Mouse (Mus musculus): ENCODE data around the gene Cenpv. TPM values are rescaled to one million over a fixed set of nuclear protein-coding genes. Genes with fewer than 3 reads are reported as not detected.

The Cenpv gene
- polyA plus RNA-seq, 1 experiment from 2014 or later = 18.0 TPM

GRCm38 (mm10) chr11:62550227-62550685 is 11.2 kb upstream of the Cenpv start:
- 3% methylated on average over 11 of the region's 11 CpGs for WGBS
- peak overlapping the region; percentile 99 for H3K9ac ChIP-seq (ENCODE audit: low read length)
- no peaks in the 10 kb centered on the region for H3K9me3 ChIP-seq (replicated peaks; ENCODE audit: control insufficient read depth, low read length)
- ATAC-seq (replicated peaks; ENCODE audit: extremely low read depth, insufficient read depth, low FRiP score) = peak; percentile 8; the same call in 1 of the 2 replicates
- H3K4me1 ChIP-seq (ENCODE audit: control insufficient read depth, insufficient read depth, low read length) = peaks cover 26% of the 10 kb centered on the region
- H3K27ac ChIP-seq (ENCODE audit: low read length) = peak overlapping the region; percentile 98
- H3K36me3 ChIP-seq (ENCODE audit: control insufficient read depth, insufficient read depth) = peaks cover 17% of the 10 kb centered on the region
- H3K4me3 ChIP-seq (ENCODE audit: low read length) = peak overlapping the region; percentile 81
- H3K4me2 ChIP-seq (ENCODE audit: low read depth, low read length) = peak overlapping the region; percentile 78
- no peaks in the 10 kb centered on the region for H3K27me3 ChIP-seq (ENCODE audit: control insufficient read depth, insufficient read depth, low read length)

GRCm38 (mm10) chr11:62549782-62550181 is 10.7 kb upstream of the Cenpv start:
- H3K4me1 ChIP-seq (ENCODE audit: control insufficient read depth, insufficient read depth, low read length) = peaks cover 21% of the 10 kb centered on the region
- no peak for ATAC-seq (replicated peaks; ENCODE audit: extremely low read depth, insufficient read depth, low FRiP score)
- no peaks in the 10 kb centered on the region for H3K27me3 ChIP-seq (ENCODE audit: control insufficient read depth, insufficient read depth, low read length)
- H3K4me3 ChIP-seq (ENCODE audit: low read length) = peak overlapping the region; percentile 81
- 8% methylated on average over 5 of the region's 5 CpGs for WGBS
- H3K36me3 ChIP-seq (ENCODE audit: control insufficient read depth, insufficient read depth) = peaks cover 13% of the 10 kb centered on the region
- H3K9ac ChIP-seq (ENCODE audit: low read length) = peak overlapping the region; percentile 99
- H3K9me3 ChIP-seq (replicated peaks; ENCODE audit: control insufficient read depth, low read length) = no peaks in the 10 kb centered on the region
- H3K4me2 ChIP-seq (ENCODE audit: low read depth, low read length) = peak overlapping the region; percentile 78
- peak overlapping the region; percentile 98 for H3K27ac ChIP-seq (ENCODE audit: low read length)

GRCm38 (mm10) chr11:62543991-62544390 is 4.9 kb upstream of the Cenpv start:
- H3K4me1 ChIP-seq (ENCODE audit: control insufficient read depth, insufficient read depth, low read length) = peaks cover 3% of the 10 kb centered on the region; the same call in 1 of the 2 replicates
- no peak overlapping the region for H3K27ac ChIP-seq (ENCODE audit: low read length)
- no peaks in the 10 kb centered on the region for H3K36me3 ChIP-seq (ENCODE audit: control insufficient read depth, insufficient read depth)
- no peaks in the 10 kb centered on the region for H3K27me3 ChIP-seq (ENCODE audit: control insufficient read depth, insufficient read depth, low read length)
- no peaks in the 10 kb centered on the region for H3K9me3 ChIP-seq (replicated peaks; ENCODE audit: control insufficient read depth, low read length)
- ATAC-seq (replicated peaks; ENCODE audit: extremely low read depth, insufficient read depth, low FRiP score) = no peak
- H3K9ac ChIP-seq (ENCODE audit: low read length) = no peak overlapping the region
- no peak overlapping the region for H3K4me3 ChIP-seq (ENCODE audit: low read length)
- no peak overlapping the region for H3K4me2 ChIP-seq (ENCODE audit: low read depth, low read length)
- 83% methylated on average over 3 of the region's 3 CpGs for whole genome bisulfite sequencing

- no peaks in the 10 kb centered on the region for H3K36me3 ChIP-seq (ENCODE audit: control insufficient read depth, insufficient read depth)
- H3K9ac ChIP-seq (ENCODE audit: low read length) = no peak overlapping the region
- no peak overlapping the region for H3K27ac ChIP-seq (ENCODE audit: low read length)
- H3K4me2 ChIP-seq (ENCODE audit: low read depth, low read length) = no peak overlapping the region
- H3K9me3 ChIP-seq (replicated peaks; ENCODE audit: control insufficient read depth, low read length) = no peaks in the 10 kb centered on the region
- 69% methylated on average over 8 of the region's 8 CpGs for WGBS
- peaks cover 3% of the 10 kb centered on the region; the same call in 1 of the 2 replicates for H3K4me1 ChIP-seq (ENCODE audit: control insufficient read depth, insufficient read depth, low read length)
- ATAC-seq (replicated peaks; ENCODE audit: extremely low read depth, insufficient read depth, low FRiP score) = no peak
- H3K4me3 ChIP-seq (ENCODE audit: low read length) = no peak overlapping the region
- H3K27me3 ChIP-seq (ENCODE audit: control insufficient read depth, insufficient read depth, low read length) = no peaks in the 10 kb centered on the region
Observed at GRCm38 (mm10) chr11:62541581-62541980, 2.5 kb upstream of the Cenpv start.

- peaks cover 3% of the 10 kb centered on the region; the same call in 1 of the 2 replicates for H3K4me1 ChIP-seq (ENCODE audit: control insufficient read depth, insufficient read depth, low read length)
- no peak overlapping the region for H3K4me2 ChIP-seq (ENCODE audit: low read depth, low read length)
- no peaks in the 10 kb centered on the region for H3K36me3 ChIP-seq (ENCODE audit: control insufficient read depth, insufficient read depth)
- H3K4me3 ChIP-seq (ENCODE audit: low read length) = no peak overlapping the region
- H3K27me3 ChIP-seq (ENCODE audit: control insufficient read depth, insufficient read depth, low read length) = no peaks in the 10 kb centered on the region
- 60% methylated on average over 2 of the region's 2 CpGs for WGBS
- no peak overlapping the region for H3K27ac ChIP-seq (ENCODE audit: low read length)
- no peak overlapping the region for H3K9ac ChIP-seq (ENCODE audit: low read length)
- no peaks in the 10 kb centered on the region for H3K9me3 ChIP-seq (replicated peaks; ENCODE audit: control insufficient read depth, low read length)
- no peak for ATAC-seq (replicated peaks; ENCODE audit: extremely low read depth, insufficient read depth, low FRiP score)
Observed at GRCm38 (mm10) chr11:62540969-62541368, 1.9 kb upstream of the Cenpv start.

GRCm38 (mm10) chr11:62540167-62540566 is 1.1 kb upstream of the Cenpv start:
- H3K36me3 ChIP-seq (ENCODE audit: control insufficient read depth, insufficient read depth) = no peaks in the 10 kb centered on the region
- H3K4me3 ChIP-seq (ENCODE audit: low read length) = no peak overlapping the region
- WGBS = 82% methylated on average over 7 of the region's 7 CpGs
- H3K9me3 ChIP-seq (replicated peaks; ENCODE audit: control insufficient read depth, low read length) = no peaks in the 10 kb centered on the region
- no peaks in the 10 kb centered on the region for H3K27me3 ChIP-seq (ENCODE audit: control insufficient read depth, insufficient read depth, low read length)
- peaks cover 3% of the 10 kb centered on the region; the same call in 1 of the 2 replicates for H3K4me1 ChIP-seq (ENCODE audit: control insufficient read depth, insufficient read depth, low read length)
- ATAC-seq (replicated peaks; ENCODE audit: extremely low read depth, insufficient read depth, low FRiP score) = no peak
- H3K9ac ChIP-seq (ENCODE audit: low read length) = no peak overlapping the region
- no peak overlapping the region for H3K27ac ChIP-seq (ENCODE audit: low read length)
- no peak overlapping the region for H3K4me2 ChIP-seq (ENCODE audit: low read depth, low read length)

- Histone ChIP-seq H3K4me1 (ENCODE audit: control insufficient read depth, insufficient read depth, low read length) (peaks cover 3% of the 10 kb centered on the region; the same call in 1 of the 2 replicates), H3K27ac (ENCODE audit: low read length) (peak overlapping the region; percentile 64), H3K27me3 (ENCODE audit: control insufficient read depth, insufficient read depth, low read length) (no peaks in the 10 kb centered on the region), H3K9me3 (replicated peaks; ENCODE audit: control insufficient read depth, low read length) (no peaks in the 10 kb centered on the region), H3K4me2 (ENCODE audit: low read depth, low read length) (peak overlapping the region; percentile 98), H3K9ac (ENCODE audit: low read length) (peak overlapping the region; percentile 89), H3K4me3 (ENCODE audit: low read length) (peak overlapping the region; percentile 80), H3K36me3 (ENCODE audit: control insufficient read depth, insufficient read depth) (no peaks in the 10 kb centered on the region)
- 1% methylated on average over 71 of the region's 73 CpGs for WGBS
- peak; percentile 76 for ATAC-seq (replicated peaks; ENCODE audit: extremely low read depth, insufficient read depth, low FRiP score)
Observed at GRCm38 (mm10) chr11:62538321-62539088, 556 bp downstream of the Cenpv start.

GRCm38 (mm10) chr11:62537590-62537989 is 1.5 kb downstream of the Cenpv start:
- Histone ChIP-seq H3K4me3 (ENCODE audit: low read length) (0 out of 2 replicates have a peak overlapping the region, but pooled peaks have one; percentile 4), H3K9ac (ENCODE audit: low read length) (peak overlapping the region; percentile 45; the same call in 1 of the 2 replicates), H3K4me2 (ENCODE audit: low read depth, low read length) (peak overlapping the region; percentile 48), H3K9me3 (replicated peaks; ENCODE audit: control insufficient read depth, low read length) (no peaks in the 10 kb centered on the region), H3K27me3 (ENCODE audit: control insufficient read depth, insufficient read depth, low read length) (no peaks in the 10 kb centered on the region), H3K36me3 (ENCODE audit: control insufficient read depth, insufficient read depth) (no peaks in the 10 kb centered on the region), H3K27ac (ENCODE audit: low read length) (no peak overlapping the region), H3K4me1 (ENCODE audit: control insufficient read depth, insufficient read depth, low read length) (peaks cover 3% of the 10 kb centered on the region; the same call in 1 of the 2 replicates)
- 45% methylated on average over 7 of the region's 7 CpGs for WGBS
- ATAC-seq (replicated peaks; ENCODE audit: extremely low read depth, insufficient read depth, low FRiP score) = no peak

- H3K27ac ChIP-seq (ENCODE audit: low read length) = no peak overlapping the region
- 93% methylated on average over 8 of the region's 8 CpGs for WGBS
- peaks cover 3% of the 10 kb centered on the region; the same call in 1 of the 2 replicates for H3K4me1 ChIP-seq (ENCODE audit: control insufficient read depth, insufficient read depth, low read length)
- H3K27me3 ChIP-seq (ENCODE audit: control insufficient read depth, insufficient read depth, low read length) = no peaks in the 10 kb centered on the region
- H3K9ac ChIP-seq (ENCODE audit: low read length) = no peak overlapping the region
- H3K9me3 ChIP-seq (replicated peaks; ENCODE audit: control insufficient read depth, low read length) = no peaks in the 10 kb centered on the region
- H3K4me3 ChIP-seq (ENCODE audit: low read length) = no peak overlapping the region
- no peaks in the 10 kb centered on the region for H3K36me3 ChIP-seq (ENCODE audit: control insufficient read depth, insufficient read depth)
- ATAC-seq (replicated peaks; ENCODE audit: extremely low read depth, insufficient read depth, low FRiP score) = no peak
- no peak overlapping the region for H3K4me2 ChIP-seq (ENCODE audit: low read depth, low read length)
Observed at GRCm38 (mm10) chr11:62537089-62537488, 2.0 kb downstream of the Cenpv start.

Data from heart, embryonic 16.5 days (tissue).